Mouse (Mus musculus): ENCODE measurements at regions not wholly inside any gene's neighbourhood (a gene's known extent, or its start where the extent isn't known, plus 50 kb on each side); places are given as distances from the start of the nearest gene placed in this dataset.
A peak's percentile ranks its signal among the peaks of the same experiment; 100 is the strongest.

- Histone ChIP-seq H3K27ac (ENCODE audit: insufficient read depth, low read length) (no peak overlapping the region), H3K4me3 (ENCODE audit: insufficient read depth, low read length) (no peak overlapping the region), H3K4me1 (ENCODE audit: control insufficient read depth, insufficient read depth, low read length) (no peaks in the 10 kb centered on the region)
- TF ChIP-seq POLR2A (IDR thresholded peaks at IDR 0.05; ENCODE audit: extremely low read depth, insufficient read depth, low read length), result no peak
- TF ChIP-seq CTCF (IDR thresholded peaks at IDR 0.05; ENCODE audit: extremely low read depth, insufficient read depth, low read length), result no peak
Measured at GRCm38 (mm10) chr13:54847764-54848183, 58.6 kb downstream of the Tspan17 start.

- no peak overlapping the region for H3K27ac ChIP-seq (ENCODE audit: insufficient read depth, low read length)
- H3K4me3 ChIP-seq (ENCODE audit: insufficient read depth, low read length), result no peak overlapping the region
- TF ChIP-seq POLR2A (IDR thresholded peaks at IDR 0.05; ENCODE audit: extremely low read depth, insufficient read depth, low read length) (no peak), CTCF (IDR thresholded peaks at IDR 0.05; ENCODE audit: extremely low read depth, insufficient read depth, low read length) (no peak)
- H3K4me1 ChIP-seq (ENCODE audit: control insufficient read depth, insufficient read depth, low read length), result no peaks in the 10 kb centered on the region
Measured at GRCm38 (mm10) chr13:54851131-54851530, 62.0 kb downstream of the Tspan17 start.

GRCm38 (mm10) chr13:54855333-54856238 is 66.4 kb downstream of the Tspan17 start:
- TF ChIP-seq POLR2A (IDR thresholded peaks at IDR 0.05; ENCODE audit: extremely low read depth, insufficient read depth, low read length), result no peak
- TF ChIP-seq CTCF (IDR thresholded peaks at IDR 0.05; ENCODE audit: extremely low read depth, insufficient read depth, low read length), result no peak
- Histone ChIP-seq H3K27ac (ENCODE audit: insufficient read depth, low read length) (no peak overlapping the region), H3K4me1 (ENCODE audit: control insufficient read depth, insufficient read depth, low read length) (no peaks in the 10 kb centered on the region), H3K4me3 (ENCODE audit: insufficient read depth, low read length) (no peak overlapping the region)

- H3K4me3 ChIP-seq (ENCODE audit: insufficient read depth, low read length), result no peak overlapping the region
- TF ChIP-seq POLR2A (IDR thresholded peaks at IDR 0.05; ENCODE audit: extremely low read depth, insufficient read depth, low read length) (no peak), CTCF (IDR thresholded peaks at IDR 0.05; ENCODE audit: extremely low read depth, insufficient read depth, low read length) (no peak)
- no peak overlapping the region for H3K27ac ChIP-seq (ENCODE audit: insufficient read depth, low read length)
- H3K4me1 ChIP-seq (ENCODE audit: control insufficient read depth, insufficient read depth, low read length), result no peaks in the 10 kb centered on the region
Measured at GRCm38 (mm10) chr13:54862931-54863330, 73.8 kb downstream of the Tspan17 start.

- H3K4me3 ChIP-seq (ENCODE audit: insufficient read depth, low read length), result no peak overlapping the region
- no peaks in the 10 kb centered on the region for H3K4me1 ChIP-seq (ENCODE audit: control insufficient read depth, insufficient read depth, low read length)
- H3K27ac ChIP-seq (ENCODE audit: insufficient read depth, low read length), result no peak overlapping the region
- no peak for TF ChIP-seq POLR2A (IDR thresholded peaks at IDR 0.05; ENCODE audit: extremely low read depth, insufficient read depth, low read length)
- TF ChIP-seq CTCF (IDR thresholded peaks at IDR 0.05; ENCODE audit: extremely low read depth, insufficient read depth, low read length), result no peak
Measured at GRCm38 (mm10) chr13:54864048-54864447, 74.9 kb downstream of the Tspan17 start.

- Histone ChIP-seq H3K4me3 (ENCODE audit: insufficient read depth, low read length) (no peak overlapping the region), H3K4me1 (ENCODE audit: control insufficient read depth, insufficient read depth, low read length) (peaks cover under 1% of the 10 kb centered on the region; the same call in 1 of the 2 replicates), H3K27ac (ENCODE audit: insufficient read depth, low read length) (no peak overlapping the region)
- no peak for TF ChIP-seq CTCF (IDR thresholded peaks at IDR 0.05; ENCODE audit: extremely low read depth, insufficient read depth, low read length)
- TF ChIP-seq POLR2A (IDR thresholded peaks at IDR 0.05; ENCODE audit: extremely low read depth, insufficient read depth, low read length), result no peak
Measured at GRCm38 (mm10) chr13:54872004-54872403, 77.2 kb upstream of the Unc5a start.

GRCm38 (mm10) chr13:54873882-54874281 is 75.3 kb upstream of the Unc5a start:
- Histone ChIP-seq H3K27ac (ENCODE audit: insufficient read depth, low read length) (no peak overlapping the region), H3K4me3 (ENCODE audit: insufficient read depth, low read length) (no peak overlapping the region), H3K4me1 (ENCODE audit: control insufficient read depth, insufficient read depth, low read length) (peaks cover 5% of the 10 kb centered on the region; the same call in 1 of the 2 replicates)
- TF ChIP-seq POLR2A (IDR thresholded peaks at IDR 0.05; ENCODE audit: extremely low read depth, insufficient read depth, low read length) (no peak), CTCF (IDR thresholded peaks at IDR 0.05; ENCODE audit: extremely low read depth, insufficient read depth, low read length) (no peak)

- no peak overlapping the region for H3K27ac ChIP-seq (ENCODE audit: insufficient read depth, low read length)
- peaks cover 7% of the 10 kb centered on the region for H3K4me1 ChIP-seq (ENCODE audit: control insufficient read depth, insufficient read depth, low read length)
- TF ChIP-seq CTCF (IDR thresholded peaks at IDR 0.05; ENCODE audit: extremely low read depth, insufficient read depth, low read length) (no peak), POLR2A (IDR thresholded peaks at IDR 0.05; ENCODE audit: extremely low read depth, insufficient read depth, low read length) (peak; percentile 24; the same call in 1 of the 2 replicates)
- peak overlapping the region; percentile 25; the same call in 1 of the 2 replicates for H3K4me3 ChIP-seq (ENCODE audit: insufficient read depth, low read length)
Measured at GRCm38 (mm10) chr13:54874291-54875200, 74.7 kb upstream of the Unc5a start.

GRCm38 (mm10) chr13:54876556-54876955 is 72.7 kb upstream of the Unc5a start:
- Histone ChIP-seq H3K27ac (ENCODE audit: insufficient read depth, low read length) (no peak overlapping the region), H3K4me1 (ENCODE audit: control insufficient read depth, insufficient read depth, low read length) (peaks cover 10% of the 10 kb centered on the region), H3K4me3 (ENCODE audit: insufficient read depth, low read length) (no peak overlapping the region)
- TF ChIP-seq CTCF (IDR thresholded peaks at IDR 0.05; ENCODE audit: extremely low read depth, insufficient read depth, low read length) (no peak), POLR2A (IDR thresholded peaks at IDR 0.05; ENCODE audit: extremely low read depth, insufficient read depth, low read length) (no peak)

Data from cortical plate, adult 2 months (tissue).